In the genomic region with DNA sequence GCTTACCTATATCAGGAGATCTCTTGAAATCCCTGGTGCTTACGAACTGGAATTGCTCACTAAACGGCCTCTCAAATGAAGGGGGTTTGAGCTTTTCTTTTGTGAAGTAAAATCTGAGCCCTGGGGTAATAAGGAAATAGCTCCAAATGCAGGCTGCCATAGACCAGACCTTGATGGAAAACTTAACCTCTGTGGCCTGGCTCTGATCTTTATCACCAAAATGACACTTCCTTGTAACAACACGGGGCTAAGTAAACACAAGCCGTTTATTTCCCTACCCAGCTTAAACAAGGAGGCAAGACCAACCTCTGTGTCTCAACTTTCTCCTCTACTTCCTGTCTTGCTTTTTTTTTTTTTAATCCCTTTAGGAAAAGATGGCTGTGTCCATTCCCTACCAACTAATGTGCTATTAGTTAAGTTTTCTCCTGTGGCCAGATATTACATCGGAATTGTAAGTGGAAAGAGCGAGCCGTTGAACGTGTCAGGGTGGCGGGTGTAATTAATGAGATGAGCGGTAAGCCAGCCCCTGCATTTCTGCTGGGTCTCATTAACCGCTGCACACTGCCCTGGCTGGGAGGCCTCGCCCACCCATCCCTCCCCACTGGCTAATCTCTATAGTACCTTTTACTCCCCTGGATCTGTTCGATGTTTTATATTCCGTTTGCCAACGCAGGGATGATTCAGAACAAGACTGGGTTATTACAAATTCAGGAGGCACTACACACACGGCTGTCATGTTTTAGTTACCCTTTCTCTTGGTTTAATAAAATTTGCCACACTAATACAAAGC, we compare ENCODE assay signal across 9 mouse cellular contexts. TPM values are rescaled to one million over a fixed set of nuclear protein-coding genes. Genes with fewer than 3 reads are reported as not detected.
DNase-seq lines count a peak whose midpoint lies in the region; ATAC-seq and TF ChIP-seq lines count a peak whose summit lies in the region.
"Had no signal": no experiment of that assay in that cellular context is flagged by ENCODE, and none has a peak within 500 bp of the region (broad histone marks: within the 10 kb centered on the region; RNA-seq: fewer than 3 reads in every experiment).

No protein-coding gene starts in this region.

- H3K9me3 ChIP-seq in hindbrain, embryonic 15.5 days = no peaks in the 10 kb centered on the region
- H3K9me3 ChIP-seq in midbrain, embryonic 14.5 days (ENCODE audit: control insufficient read depth, low read length) = no peaks in the 10 kb centered on the region

- 7% methylated on average over 16 of the region's 16 CpGs for WGBS in hindbrain, embryonic 15.5 days
- WGBS in midbrain, embryonic 14.5 days = 5% methylated on average over 16 of the region's 16 CpGs

- TF ChIP-seq CTCF in gastrocnemius, adult 2 months (IDR thresholded peaks at IDR 0.05) = no peak

- intact Hi-C loops in gastrocnemius, adult 2 months (cut with DNase I) = no loop called here
- intact Hi-C loops in gastrocnemius, postnatal 36 days (cut with DNase I) = no loop called here

- no peak overlapping the region for H3K27ac ChIP-seq in gastrocnemius, adult 2 months
- H3K27ac ChIP-seq in hindbrain, embryonic 15.5 days (replicated peaks) = peak overlapping the region; percentile 73
- H3K27ac ChIP-seq in midbrain, embryonic 14.5 days (replicated peaks; ENCODE audit: low read depth, low read length) = peak overlapping the region; percentile 77; the same call in 1 of the 2 replicates

- peak overlapping the region; percentile 51; the same call in 1 of the 2 replicates for H3K9ac ChIP-seq in hindbrain, embryonic 15.5 days
- peak overlapping the region; percentile 65; the same call in 1 of the 2 replicates for H3K9ac ChIP-seq in midbrain, embryonic 14.5 days (replicated peaks; ENCODE audit: low read length)

- peak overlapping the region; percentile 73 for H3K4me3 ChIP-seq in gastrocnemius, adult 2 months
- peak overlapping the region; percentile 47 for H3K4me3 ChIP-seq in hindbrain, embryonic 15.5 days
- peak overlapping the region; percentile 45 for H3K4me3 ChIP-seq in midbrain, embryonic 14.5 days (replicated peaks; ENCODE audit: low read depth, low read length)

- ATAC-seq in hindbrain, embryonic 15.5 days (ENCODE audit: low FRiP score, low read depth) = no peak
- ATAC-seq in midbrain, embryonic 14.5 days (ENCODE audit: low FRiP score, low TSS enrichment) = no peak

- H3K36me3 ChIP-seq in hindbrain, embryonic 15.5 days = no peaks in the 10 kb centered on the region
- no peaks in the 10 kb centered on the region for H3K36me3 ChIP-seq in midbrain, embryonic 14.5 days (ENCODE audit: control insufficient read depth, insufficient read depth, low read length)

- DNase-seq in gastrocnemius, adult 2 months = no peak
- no peak for DNase-seq in gastrocnemius, adult 8-10 months (ENCODE audit: low spot score in 2 of 2)
- DNase-seq in embryo, embryonic 10 days (ENCODE audit: low spot score) = peak; percentile 61
- peak; percentile 63 for DNase-seq in midbrain, embryonic 14.5 days
- DNase-seq in gastrocnemius, postnatal 36 days = no peak
- DNase-seq in frontal cortex, adult 2 months (ENCODE audit: extremely low spot score in 1 of 2, low spot score in 1 of 2) = no peak
- no peak for DNase-seq in testis, postnatal 14 days (ENCODE audit: low spot score)

- H3K4me2 ChIP-seq in hindbrain, embryonic 15.5 days = peak overlapping the region; percentile 93
- peak overlapping the region; percentile 97 for H3K4me2 ChIP-seq in midbrain, embryonic 14.5 days (ENCODE audit: low read length)

- no peaks in the 10 kb centered on the region for H3K27me3 ChIP-seq in hindbrain, embryonic 15.5 days
- no peaks in the 10 kb centered on the region for H3K27me3 ChIP-seq in midbrain, embryonic 14.5 days (ENCODE audit: control insufficient read depth, insufficient read depth, low read length)

- H3K4me1 ChIP-seq in hindbrain, embryonic 15.5 days (replicated peaks) = peaks cover 28% of the 10 kb centered on the region
- H3K4me1 ChIP-seq in midbrain, embryonic 14.5 days (ENCODE audit: control insufficient read depth, insufficient read depth, low read length) = peaks cover 23% of the 10 kb centered on the region

RNA-seq across cellular contexts. Expression of a gene that starts 47.7 kb away (rescaled TPM):
- under 1 TPM in 1 of 2 experiments, not detected in 1; 0.22 TPM for total RNA-seq in gastrocnemius, adult 2 months (2021)
- total RNA-seq in gastrocnemius, adult 8-10 months (2022) = under 1 TPM in 2 of 4 experiments, not detected in 2; 0.04 to 0.08 TPM
- 10.4 and 13.2 TPM in 2 replicates for polyA plus RNA-seq in hindbrain, embryonic 15.5 days (2015; fragmentation: Nextera tagmentation; extraction: Ambion mirVana)
- polyA plus RNA-seq in midbrain, embryonic 14.5 days (2014; fragmentation: Nextera tagmentation; extraction: Ambion mirVana) = 4.4 and 6.6 TPM in 2 replicates
- under 1 TPM in 1 of 2 experiments, not detected in 1; 0.17 TPM for total RNA-seq in gastrocnemius, postnatal 36 days (2021)
- 10.4 and 11.6 TPM in 2 replicates for polyA plus RNA-seq in frontal cortex, adult 2 months (2012; rRNA removed)
- total RNA-seq: neutrophil, adult 5-6 weeks had no signal

Comparison
In these comparisons a context has a peak if more than half of its experiments do, and no peak if none do; other contexts are left out.
1. DNase-seq: peak in embryo, embryonic 10 days (single experiment) and midbrain, embryonic 14.5 days (single experiment); none in gastrocnemius, adult 2 months (single experiment), gastrocnemius, adult 8-10 months (0 of 2), gastrocnemius, postnatal 36 days (0 of 2), frontal cortex, adult 2 months (0 of 2) and testis, postnatal 14 days (single experiment).
2. Peak in every context shown above with its lines, with median percentiles within 50 percentile points of each other: H3K4me3 ChIP-seq.